Mouse (Mus musculus): Measurements from ENCODE around the gene Eng.

GRCm38 (mm10) chr2:32617109-32617508 is 29.3 kb upstream of the Eng start:
- no peak for TF ChIP-seq MYOD1 (IDR thresholded peaks at IDR 0.05; ENCODE audit: control insufficient read depth, insufficient read length, low read depth)
- TF ChIP-seq USF1 (IDR thresholded peaks at IDR 0.05; ENCODE audit: low read depth) = no peak
- TF ChIP-seq CTCF (IDR thresholded peaks at IDR 0.05; ENCODE audit: control insufficient read depth, insufficient read depth, insufficient read length) = no peak
- TF ChIP-seq CEBPB (IDR thresholded peaks at IDR 0.05; ENCODE audit: low read depth) = no peak

Data from C2C12 (cell line).